Mouse (Mus musculus) v-Abl transformed pro-B cells (cell line): ENCODE data around the gene Chchd5.

ENCODE experiments used
- in situ Hi-C, 2 experiments: fragments of 400-800 bp; cut with MboI; formaldehyde crosslinking; loops; one replicate each; pipeline ENCODE4 v1.15.1; 2025; ENCODE audit not compliant: unreplicated experiment in 2 of 2

Gene Chchd5

DNA sequence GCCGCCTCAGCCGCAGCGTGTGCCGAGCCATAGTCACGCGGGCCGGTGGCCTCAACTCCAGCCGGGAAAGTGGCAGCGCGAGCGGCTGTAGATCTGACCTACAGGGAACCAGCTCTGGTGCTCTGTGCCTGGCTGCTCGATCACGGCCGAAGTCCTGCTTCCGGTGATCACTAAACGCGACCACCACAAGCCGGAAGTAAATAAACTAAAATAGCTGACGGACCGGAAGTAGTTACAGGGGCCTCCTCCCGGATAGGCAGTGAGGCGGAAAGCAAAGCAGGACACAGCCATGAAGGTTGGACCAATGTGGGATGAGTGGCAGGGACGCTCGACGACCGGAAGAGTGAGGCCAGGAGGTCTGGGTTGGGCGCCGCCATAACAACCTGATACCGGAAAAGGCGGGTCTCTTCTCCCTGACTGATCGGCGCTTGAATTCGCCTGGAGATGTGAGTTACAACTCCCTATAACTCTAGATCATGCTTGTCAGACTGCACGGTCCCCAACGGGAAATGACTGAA lies at the start of gene Chchd5:
Gene Chchd5 (plus strand): TSS at position 289 of the 518 bp plus-strand sequence.
- in situ Hi-C loops = no loop called here

DNA sequence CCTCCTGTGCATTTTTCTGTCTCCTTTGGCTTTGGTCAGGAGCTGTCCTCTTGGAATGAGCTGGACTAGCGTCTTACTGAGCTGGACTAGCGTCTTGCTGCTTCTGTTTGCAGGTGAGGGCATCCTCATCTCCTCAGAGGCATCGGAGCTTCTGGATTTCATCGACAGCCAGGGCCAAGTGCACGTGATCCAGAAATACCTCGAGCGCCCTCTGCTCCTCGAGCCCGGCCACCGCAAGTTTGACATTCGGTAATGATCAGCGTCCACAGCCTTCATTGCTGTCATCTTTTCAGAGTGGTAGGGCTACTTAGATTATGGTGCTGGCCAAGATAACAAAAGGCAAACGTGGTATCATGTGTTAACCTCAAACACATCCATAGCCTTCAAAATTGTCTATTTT lies 48.4 kb upstream of the Chchd5 start:
- in situ Hi-C loops = no loop called here

DNA sequence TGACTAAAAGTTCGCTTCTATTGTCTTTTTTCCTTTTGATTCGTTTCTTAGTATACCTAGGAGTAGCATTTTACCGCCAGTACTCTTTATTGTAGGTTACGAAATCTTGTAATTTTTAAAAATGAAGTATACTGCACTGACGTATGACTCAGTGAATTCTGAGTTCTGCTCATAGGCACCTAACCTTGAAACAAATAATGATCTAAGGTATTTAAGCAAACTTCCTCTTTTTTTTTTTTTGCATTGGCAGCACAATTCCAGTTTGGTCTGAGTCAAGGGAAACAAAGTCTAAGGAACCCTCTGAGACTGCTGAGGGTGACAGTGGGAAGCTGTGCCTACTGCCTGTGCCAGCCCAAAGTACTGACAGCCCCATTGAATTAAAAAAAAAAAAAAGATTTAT lies 46.0 kb upstream of the Chchd5 start:
- in situ Hi-C loops = no loop called here

DNA sequence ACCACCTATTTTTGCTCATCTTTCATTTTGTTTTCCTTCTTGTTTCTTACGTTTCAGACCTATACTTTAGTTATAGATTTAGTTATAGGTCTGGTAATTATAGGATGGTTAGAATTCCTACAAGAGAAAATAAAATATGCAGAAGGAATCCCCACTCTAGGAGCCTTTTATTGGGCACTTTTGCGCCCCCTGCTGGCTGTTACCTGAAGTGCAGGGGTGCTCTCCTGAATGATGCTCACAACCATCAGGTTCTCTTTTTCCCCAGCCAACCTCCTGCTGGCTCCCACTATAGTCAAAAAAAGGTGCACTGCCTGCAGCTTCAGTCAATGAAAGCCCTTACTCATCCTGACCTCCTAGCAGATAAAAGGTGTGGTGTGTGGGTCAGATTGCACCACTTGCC lies 44.5 kb upstream of the Chchd5 start:
- in situ Hi-C loops = no loop called here

DNA sequence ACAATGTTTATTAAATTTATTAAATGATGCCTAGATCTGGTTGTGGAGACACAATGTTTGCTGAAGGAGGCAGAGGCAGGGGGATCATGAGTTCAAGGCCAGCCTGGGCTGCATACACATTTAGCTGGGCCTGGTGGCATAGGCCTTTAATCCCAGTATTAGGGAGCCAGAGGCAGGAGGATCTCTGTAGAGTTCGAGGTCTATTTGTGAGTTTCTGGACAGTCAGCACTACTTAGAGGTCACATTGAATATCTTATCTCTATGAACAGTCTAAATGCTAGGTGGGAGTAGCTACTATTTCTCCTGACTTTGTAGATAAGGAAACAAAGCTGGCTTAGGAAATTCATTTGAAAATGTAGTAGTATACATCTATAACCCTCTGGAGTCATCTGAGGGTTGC lies 42.0 kb upstream of the Chchd5 start:
- in situ Hi-C loops = no loop called here

DNA sequence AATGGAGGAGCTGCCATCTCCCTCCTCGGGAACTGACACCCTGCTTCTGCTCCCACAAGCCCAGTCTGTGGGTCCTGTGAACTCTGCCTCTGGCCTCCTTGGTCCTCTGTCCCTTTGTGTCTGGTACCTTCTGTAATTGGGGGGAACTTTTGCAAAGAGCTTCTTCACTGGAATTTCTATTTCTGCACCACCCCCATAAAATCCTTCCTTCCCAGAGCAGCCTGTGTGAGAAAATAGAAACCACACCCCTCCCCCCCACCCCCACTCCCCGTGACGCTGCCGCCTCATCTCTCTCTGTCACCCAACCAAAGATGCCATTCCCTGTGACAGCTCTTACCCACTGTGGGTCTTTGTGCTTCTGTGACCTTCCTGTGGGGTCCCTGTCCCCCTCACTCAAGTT lies 39.1 kb upstream of the Chchd5 start:
- in situ Hi-C loops = no loop called here

DNA sequence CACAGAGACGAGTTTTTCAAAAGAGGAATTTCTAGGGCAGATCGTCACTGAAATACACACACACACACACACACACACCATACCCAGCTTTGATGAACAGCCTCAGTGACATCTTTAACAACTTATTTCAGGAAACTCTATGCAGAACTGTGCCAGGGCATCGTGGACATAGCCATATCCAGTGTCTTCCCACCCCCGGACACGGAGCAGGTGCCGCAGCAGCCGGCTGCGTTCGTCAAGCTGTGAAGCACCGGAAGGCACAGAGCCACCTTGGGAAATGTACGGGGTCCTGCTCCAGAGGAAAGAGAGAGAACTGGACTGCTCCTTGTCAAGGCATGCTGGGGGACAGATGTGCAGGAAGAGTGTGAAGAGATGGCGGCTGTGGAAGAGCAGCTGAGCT lies 36.7 kb upstream of the Chchd5 start:
- in situ Hi-C loops = no loop called here

DNA sequence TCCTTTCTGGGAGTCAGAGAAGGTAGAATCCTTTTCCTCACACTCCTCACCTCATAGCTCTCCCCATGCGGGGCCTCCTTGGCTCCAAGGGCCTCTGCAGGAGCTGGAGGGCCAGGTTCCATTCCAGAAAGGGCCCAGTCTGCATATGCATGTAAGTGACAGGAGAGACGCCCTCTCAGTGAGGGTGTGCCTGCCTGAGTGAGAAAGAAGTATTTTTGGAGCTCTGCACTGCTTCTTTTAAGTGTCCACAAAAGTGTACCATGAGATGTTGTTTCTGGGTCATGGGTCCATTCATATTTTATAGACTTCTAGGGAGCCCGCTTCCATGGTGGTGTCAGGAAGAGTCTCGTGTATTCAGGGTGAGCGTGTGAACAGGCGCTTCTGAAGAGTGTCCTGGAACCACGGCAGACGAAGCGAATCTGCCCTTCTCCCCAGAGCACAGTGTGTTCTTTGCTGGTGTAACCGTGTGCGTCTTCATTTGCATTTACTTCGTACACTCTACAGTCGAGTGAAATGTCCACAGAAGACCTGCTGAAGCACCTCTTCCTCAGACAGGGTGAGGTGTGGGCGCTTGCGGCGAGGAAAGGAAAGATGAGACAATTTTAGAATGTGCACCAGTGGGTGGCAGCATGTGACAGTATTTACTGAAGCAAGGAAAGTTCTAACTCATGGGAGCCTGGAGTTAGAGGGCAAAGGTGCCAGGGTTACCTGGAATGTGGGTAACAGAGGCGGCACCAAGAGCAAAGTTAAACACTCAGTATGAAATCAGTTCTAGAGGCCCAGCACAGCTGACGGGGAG lies 35.4 kb upstream of the Chchd5 start:
- in situ Hi-C loops = no loop called here

DNA sequence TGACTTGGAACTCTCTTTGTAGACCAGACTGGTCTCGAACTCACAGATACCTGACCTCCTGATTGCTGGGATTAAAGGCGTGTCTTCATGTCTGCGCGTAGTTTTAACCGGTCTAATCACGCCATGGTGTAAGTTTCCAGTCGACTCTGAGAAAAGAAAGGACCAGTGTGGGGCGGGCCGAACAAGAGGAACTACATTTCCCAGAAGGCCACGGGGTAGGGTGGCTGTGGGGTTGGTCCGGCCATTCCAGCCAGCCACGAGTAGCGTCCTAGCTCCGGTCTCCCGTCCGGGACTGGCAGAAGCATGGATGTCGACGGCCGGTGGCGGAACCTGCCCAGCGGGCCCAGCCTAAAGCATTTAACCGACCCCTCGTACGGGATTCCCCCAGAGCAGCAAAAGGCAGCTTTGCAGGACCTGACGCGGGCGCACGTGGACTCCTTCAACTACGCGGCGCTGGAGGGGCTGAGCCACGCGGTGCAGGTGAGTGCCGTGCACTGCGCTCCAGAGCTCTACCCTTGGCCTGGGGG lies 28.7 kb upstream of the Chchd5 start, which contains the start of gene Polr1b:
Gene Polr1b (plus strand): TSS at position 212 of the 527 bp plus-strand sequence.
- in situ Hi-C loops = no loop called here

DNA sequence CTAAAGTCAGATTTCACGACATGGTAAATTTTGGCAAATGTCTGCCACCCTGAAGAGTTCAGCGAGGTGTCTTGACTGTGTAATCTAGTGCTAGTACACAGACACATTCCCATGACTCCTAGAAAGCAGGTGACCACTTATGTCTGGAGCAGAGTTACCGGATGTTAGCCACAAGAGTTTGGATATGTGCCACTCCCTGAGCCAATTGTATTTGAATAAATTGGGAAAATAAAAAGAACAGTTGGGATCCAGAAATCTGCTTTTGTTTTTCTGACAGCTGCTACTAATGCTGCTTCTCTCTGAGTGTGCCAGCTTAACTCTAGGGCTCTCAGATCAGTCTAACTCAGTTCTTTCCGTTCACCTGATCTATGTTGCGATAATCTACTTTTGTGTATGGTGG lies 16.6 kb upstream of the Chchd5 start:
- in situ Hi-C loops = no loop called here

DNA sequence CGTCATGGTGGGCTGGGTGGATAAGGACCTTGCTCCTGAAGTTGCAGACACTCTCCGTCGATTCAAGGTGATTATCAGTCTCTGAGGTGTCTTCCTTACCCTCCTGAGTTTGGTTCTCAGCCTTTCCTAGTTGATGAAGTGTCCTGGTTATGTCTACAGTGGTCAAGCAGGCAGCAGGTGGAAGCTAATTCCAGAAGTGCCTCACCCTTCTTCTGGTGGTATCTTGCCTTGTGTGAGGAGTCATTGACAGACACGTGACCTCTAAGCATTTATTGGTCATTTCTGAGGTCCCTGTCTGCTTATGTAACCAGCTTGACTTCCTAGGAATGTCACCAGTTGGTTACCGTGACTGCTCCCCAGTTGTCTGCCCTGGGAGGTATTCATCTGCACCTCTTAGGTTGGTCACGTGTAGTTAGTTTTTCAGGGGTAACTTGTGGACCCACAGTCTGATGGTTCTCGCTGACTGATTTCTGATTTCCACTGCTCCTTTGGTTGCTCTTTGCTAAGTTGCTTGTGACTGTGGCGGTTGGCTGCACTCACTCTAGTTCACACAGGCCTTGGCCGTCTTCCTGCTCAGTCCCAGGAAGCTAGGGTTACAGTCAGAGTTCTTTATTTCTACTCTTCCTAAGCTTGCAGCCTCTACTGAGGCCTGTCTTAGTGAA lies 13.7 kb upstream of the Chchd5 start:
- in situ Hi-C loops = no loop called here

DNA sequence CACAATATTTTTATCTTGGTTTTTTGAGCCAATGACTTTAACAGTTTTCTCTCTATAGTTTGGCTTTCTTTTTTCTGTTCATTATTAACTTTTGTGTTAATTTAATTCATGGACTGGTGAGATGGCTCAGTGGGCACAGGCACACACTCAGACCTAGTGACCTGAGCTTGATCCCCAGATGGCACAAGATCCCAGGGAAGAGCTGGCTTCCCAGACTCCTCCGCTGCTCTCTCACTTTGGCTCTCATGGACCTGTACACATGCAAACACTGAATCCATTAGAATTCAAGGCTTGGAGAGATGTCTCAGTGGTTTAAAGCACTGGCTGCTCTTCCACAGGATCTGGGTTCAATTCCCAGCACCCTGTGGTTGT lies 13.1 kb upstream of the Chchd5 start:
- in situ Hi-C loops = no loop called here

DNA sequence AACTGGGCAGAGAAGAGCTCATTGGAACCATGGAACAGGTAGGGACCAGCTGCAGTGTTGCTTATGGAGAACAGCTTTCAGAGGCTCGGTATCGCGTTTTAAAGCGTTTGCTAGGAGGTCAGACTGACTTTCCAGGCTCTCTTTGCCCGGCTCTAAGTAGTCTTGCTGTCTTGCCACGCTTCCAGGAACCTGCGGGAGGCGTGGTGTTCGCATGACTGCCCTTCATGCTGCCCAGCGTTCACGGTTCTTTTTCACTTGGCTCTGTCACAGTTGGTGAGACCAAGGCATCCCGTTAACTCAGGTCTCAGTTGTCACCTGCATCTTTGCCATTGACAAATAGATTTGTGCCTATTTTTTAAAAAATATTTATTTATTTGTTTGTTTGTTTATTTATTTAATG lies 11.4 kb upstream of the Chchd5 start:
- in situ Hi-C loops = no loop called here

DNA sequence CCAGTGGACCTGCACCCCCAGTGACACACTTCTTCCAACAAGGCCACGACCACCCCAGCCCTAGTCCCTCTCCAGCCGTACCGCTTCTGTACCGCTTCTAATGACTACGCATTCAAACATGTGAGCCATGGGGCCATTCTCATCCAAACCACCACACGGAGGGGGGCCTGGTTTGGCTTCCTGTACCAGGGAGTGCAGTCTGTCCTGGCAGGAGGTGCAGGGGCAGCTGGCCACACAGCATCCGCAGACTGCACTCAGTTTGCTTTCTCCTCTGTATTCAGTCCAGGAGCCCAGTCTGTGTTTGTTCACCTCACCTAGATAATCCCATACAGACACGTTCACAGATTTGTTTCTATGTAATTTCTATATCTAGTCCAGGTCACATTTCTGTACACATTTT lies 7.5 kb upstream of the Chchd5 start:
- in situ Hi-C loops = no loop called here

DNA sequence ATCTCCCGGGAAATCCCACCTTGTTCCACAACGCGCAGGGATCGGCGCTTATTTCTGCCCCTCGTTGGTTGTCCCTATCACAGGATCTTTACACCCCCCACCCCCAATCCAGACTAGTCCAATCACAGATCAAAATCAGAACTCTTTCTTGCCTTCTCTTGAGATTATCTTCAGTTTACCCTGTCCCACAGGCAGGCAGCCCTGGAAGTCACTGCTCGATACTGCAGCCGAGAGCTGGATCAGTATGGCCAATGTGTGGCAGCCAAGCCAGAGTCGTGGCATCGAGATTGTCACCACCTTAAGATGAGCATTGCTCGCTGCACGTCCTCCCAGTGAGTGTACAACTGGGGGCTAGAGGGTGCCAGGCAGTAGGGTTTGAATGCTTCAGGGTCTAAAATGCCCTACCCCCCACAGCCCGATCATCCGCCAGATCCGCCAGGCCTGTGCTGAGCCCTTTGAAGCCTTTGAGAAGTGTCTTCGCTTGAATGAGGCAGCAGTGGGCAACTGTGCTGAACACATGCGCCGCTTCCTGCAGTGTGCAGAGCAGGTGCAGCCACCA lies 566 bp downstream of the Chchd5 start:
- in situ Hi-C loops = no loop called here

DNA sequence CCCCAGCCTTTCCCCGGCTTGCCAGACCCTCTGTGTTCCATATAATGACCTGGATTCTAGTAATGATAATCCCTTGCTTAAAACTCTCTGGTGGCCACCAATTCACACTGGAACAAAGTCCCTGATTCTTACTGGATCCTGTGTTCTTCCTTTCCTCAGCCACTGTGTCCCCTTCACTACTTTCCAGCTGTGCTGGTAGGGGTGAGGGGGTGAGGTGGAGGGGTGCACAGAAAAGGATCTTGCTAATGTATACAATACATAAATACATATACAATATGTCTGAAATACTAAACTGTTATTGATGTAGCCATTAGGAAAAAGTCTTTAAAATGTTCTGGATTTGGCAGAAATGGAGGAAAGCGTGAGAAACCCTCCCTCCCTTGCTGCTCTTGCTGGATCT lies 1.3 kb downstream of the Chchd5 start:
- in situ Hi-C loops = no loop called here

DNA sequence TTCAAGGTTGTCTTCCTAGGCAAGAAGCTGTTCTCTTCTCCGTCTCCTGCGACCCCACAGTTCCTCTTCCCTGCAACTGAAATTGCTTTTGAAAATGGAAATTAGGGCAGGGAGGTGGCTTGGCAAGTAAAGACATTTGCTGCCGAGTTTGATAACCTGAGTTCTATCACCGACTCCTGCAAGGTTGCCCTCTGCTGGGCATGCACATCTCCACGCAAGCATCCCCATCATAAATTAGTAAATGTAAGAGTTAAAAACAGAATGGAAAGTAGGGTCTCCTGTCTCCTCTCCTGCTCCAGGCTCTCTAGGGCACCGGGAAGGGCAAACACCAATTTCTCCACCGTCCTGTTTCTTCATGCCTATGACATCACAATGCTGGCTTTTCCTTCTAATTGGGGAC lies 2.7 kb downstream of the Chchd5 start:
- in situ Hi-C loops = no loop called here

DNA sequence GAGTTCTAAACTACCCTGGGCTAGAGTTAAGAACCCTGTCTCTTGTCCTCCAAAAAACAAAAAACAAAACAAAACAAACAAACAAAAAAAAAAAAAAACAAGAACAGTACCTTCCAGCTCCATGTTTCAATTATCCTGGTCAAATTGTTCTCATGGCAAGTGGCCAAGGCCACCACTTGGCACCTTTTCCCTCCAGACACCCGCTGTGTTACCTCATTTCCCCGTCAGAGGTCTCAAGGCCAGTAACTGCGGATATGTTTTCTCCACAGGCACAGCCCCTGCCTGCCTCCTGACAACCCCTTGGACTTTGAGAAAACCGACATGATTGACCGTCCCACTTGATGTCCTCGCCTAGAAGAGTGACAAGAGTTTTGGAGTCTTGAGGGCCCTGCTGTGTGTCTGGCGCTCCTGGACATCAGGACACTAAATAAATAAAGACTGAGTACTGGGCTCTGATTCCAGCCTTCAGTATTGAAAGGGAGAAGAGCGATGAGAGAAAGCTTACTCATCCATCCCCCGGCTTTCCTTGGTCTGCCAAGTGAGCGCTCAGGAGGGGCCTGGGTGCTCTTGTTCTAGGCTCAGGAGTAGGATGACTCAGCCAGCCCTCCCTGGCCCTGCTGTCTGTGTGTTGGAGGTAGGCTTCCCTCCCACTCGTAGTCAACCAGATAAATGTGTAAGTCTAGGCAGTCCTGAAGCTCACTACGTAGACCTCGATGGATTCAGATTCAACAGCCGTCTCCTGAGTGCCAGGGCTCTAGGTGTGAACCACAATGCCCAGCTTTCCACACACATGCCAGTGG lies 3.7 kb downstream of the Chchd5 start:
- in situ Hi-C loops = no loop called here

DNA sequence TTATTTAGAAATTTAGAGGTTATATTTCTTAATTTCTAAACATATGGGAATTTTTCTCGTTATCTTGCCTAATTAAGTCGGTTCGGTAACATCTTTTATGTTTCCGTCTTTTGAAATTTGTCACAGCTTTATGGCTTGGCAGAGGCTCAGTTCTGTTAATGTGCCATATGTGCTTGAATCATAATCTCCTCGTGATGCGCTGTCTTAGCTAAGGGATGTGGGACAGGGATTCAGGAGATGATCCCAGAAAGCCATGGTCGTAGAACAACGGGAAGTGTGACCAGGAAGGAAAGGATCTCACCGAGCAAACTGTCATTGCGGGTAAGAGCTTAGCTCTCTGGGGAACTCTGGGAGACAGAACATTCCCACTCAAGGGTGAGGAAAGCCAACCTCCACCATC lies 10.4 kb downstream of the Chchd5 start:
- in situ Hi-C loops = no loop called here

DNA sequence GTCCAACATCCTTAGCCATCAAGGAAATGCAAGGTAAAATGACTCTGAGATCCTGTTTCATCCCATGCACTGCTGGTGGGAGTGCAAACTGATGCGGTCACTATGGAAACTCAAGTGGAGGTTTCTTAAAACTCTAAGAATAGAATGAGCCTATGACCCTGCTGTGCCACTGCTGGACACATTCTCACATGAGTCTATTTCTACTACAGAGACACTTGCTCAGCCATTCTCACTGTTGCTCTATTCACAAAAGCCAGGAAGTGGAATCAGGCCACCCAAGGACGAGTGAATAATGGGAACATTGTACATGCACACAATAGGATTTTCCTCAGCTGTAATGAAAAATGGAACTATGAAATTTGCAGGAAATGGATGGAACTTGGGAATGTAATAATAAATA lies 19.3 kb downstream of the Chchd5 start:
- in situ Hi-C loops = no loop called here

DNA sequence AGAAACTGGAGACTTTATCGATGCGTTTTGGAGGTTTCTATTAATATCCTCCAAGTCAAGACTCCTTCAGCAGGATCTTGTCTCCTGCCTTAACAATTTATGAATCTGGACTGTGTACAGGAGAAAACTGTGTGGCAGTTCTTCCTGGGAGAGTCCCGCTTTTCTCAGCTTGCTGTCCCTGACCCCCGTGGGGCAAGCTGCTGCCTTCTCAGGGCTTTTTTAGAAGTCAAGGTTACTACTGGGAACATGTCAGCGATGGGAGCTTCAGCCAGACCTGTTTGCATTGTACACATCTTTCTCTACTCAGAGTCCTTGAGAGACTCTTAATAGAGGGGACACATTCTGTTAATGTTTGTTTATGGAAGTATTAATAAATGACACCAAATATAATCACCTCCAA lies 20.9 kb downstream of the Chchd5 start:
- in situ Hi-C loops = loop anchor here (25.0 kb wide), 1 partner anchor 262 kb away; no protein-coding TSS in a partner anchor
